ENCODE assay signal across 10 mouse cellular contexts in genomic region chr3:103573106-103573790, GRCm38 (mm10). TPM values are rescaled to one million over a fixed set of nuclear protein-coding genes. Genes with fewer than 3 reads are reported as not detected.
DNase-seq lines count a peak whose midpoint lies in the region; ATAC-seq and TF ChIP-seq lines count a peak whose summit lies in the region.
"Had no signal": no experiment of that assay in that cellular context is flagged by ENCODE, and none has a peak within 500 bp of the region (broad histone marks: within the 10 kb centered on the region; RNA-seq: fewer than 3 reads in every experiment).

No protein-coding gene starts in this region.

- H3K27me3 ChIP-seq in forebrain, postnatal 0 days (ENCODE audit: insufficient read depth, low read length): peaks cover 18% of the 10 kb centered on the region
- peaks cover 13% of the 10 kb centered on the region; the same call in 1 of the 2 replicates for H3K27me3 ChIP-seq in midbrain, embryonic 16.5 days (ENCODE audit: control insufficient read depth, insufficient read depth, low read depth, low read length)

- H3K9ac ChIP-seq in forebrain, postnatal 0 days: peak overlapping the region; percentile 25; the same call in 1 of the 2 replicates
- H3K9ac ChIP-seq in midbrain, embryonic 16.5 days (ENCODE audit: low read depth, low read length): peak overlapping the region; percentile 39

- ATAC-seq in forebrain, postnatal 0 days: 0 out of 2 replicates have a peak, but pooled peaks have one; percentile 14
- 0 out of 2 replicates have a peak, but pooled peaks have one; percentile 5 for ATAC-seq in midbrain, embryonic 16.5 days
- ATAC-seq in activated CD4-positive, CD25-positive, alpha-beta regulatory T cell, adult 4 months: no peak

- no peak for TF ChIP-seq POLR2A in brain, embryonic 14.5 days (IDR thresholded peaks at IDR 0.05; ENCODE audit: borderline replicate concordance, extremely low read depth, insufficient read depth, insufficient read length, poor library complexity, severe bottlenecking)

- no peak overlapping the region for H3K27ac ChIP-seq in forebrain, postnatal 0 days (ENCODE audit: low read depth, low read length)
- H3K27ac ChIP-seq in midbrain, embryonic 16.5 days (ENCODE audit: low read length): peak overlapping the region; percentile 12; the same call in 1 of the 2 replicates

- H3K4me1 ChIP-seq in forebrain, postnatal 0 days (ENCODE audit: insufficient read depth): peaks cover 25% of the 10 kb centered on the region
- H3K4me1 ChIP-seq in midbrain, embryonic 16.5 days (ENCODE audit: control insufficient read depth, insufficient read depth, low read length): peaks cover 34% of the 10 kb centered on the region

- H3K36me3 ChIP-seq in forebrain, postnatal 0 days (ENCODE audit: insufficient read depth): no peaks in the 10 kb centered on the region
- H3K36me3 ChIP-seq in midbrain, embryonic 16.5 days (ENCODE audit: control insufficient read depth, insufficient read depth, low read length): no peaks in the 10 kb centered on the region

- peak overlapping the region; percentile 20 for H3K4me3 ChIP-seq in forebrain, postnatal 0 days (ENCODE audit: low read depth, low read length)
- peak overlapping the region; percentile 15; the same call in 1 of the 2 replicates for H3K4me3 ChIP-seq in midbrain, embryonic 16.5 days (ENCODE audit: low read depth, low read length)
- H3K4me3 ChIP-seq: myocyte had no signal

- 1% methylated on average over 20 of the region's 20 CpGs for WGBS in forebrain, postnatal 0 days
- 2% methylated on average over 20 of the region's 20 CpGs for WGBS in midbrain, embryonic 16.5 days

- DNase-seq in brain, embryonic 14.5 days (ENCODE audit: low read depth): peak; percentile 66
- DNase-seq in cerebellum, postnatal 10 days: peak; percentile 65 to 73
- peak; percentile 50 for DNase-seq in forebrain, postnatal 0 days
- no peak for DNase-seq in thymus, postnatal 4 days
- DNase-seq in testis, postnatal 14 days (ENCODE audit: low spot score): no peak
- DNase-seq in gastrocnemius, postnatal 4 days (ENCODE audit: low spot score in 2 of 2): no peak

- no peaks in the 10 kb centered on the region for H3K9me3 ChIP-seq in forebrain, postnatal 0 days (ENCODE audit: low read length)
- H3K9me3 ChIP-seq in midbrain, embryonic 16.5 days (replicated peaks; ENCODE audit: control insufficient read depth, low read length, poor library complexity, severe bottlenecking): no peaks in the 10 kb centered on the region

- H3K4me2 ChIP-seq in forebrain, postnatal 0 days (ENCODE audit: low read depth): peak overlapping the region; percentile 81
- H3K4me2 ChIP-seq in midbrain, embryonic 16.5 days (ENCODE audit: low read length): peak overlapping the region; percentile 53
- H3K4me2 ChIP-seq: liver, embryonic 11.5 days had no signal

- TF ChIP-seq CTCF in brain, embryonic 14.5 days (IDR thresholded peaks at IDR 0.05; ENCODE audit: borderline replicate concordance, extremely low read depth, insufficient read depth, insufficient read length): no peak
- no peak for TF ChIP-seq CTCF in forebrain, postnatal 0 days (IDR thresholded peaks at IDR 0.05; ENCODE audit: low read depth)

RNA-seq across cellular contexts. Expression of gene Syt6, which starts 1.8 kb away (rescaled TPM):
- polyA plus RNA-seq in brain, embryonic 14.5 days (2012; rRNA removed): 12.3 and 18.5 TPM in 2 replicates
- total RNA-seq in forebrain, postnatal 0 days (2014; rRNA removed): 43.3 and 44.2 TPM in 2 replicates
- 21.0 and 22.2 TPM in 2 replicates for polyA plus RNA-seq in forebrain, postnatal 0 days (2015; fragmentation: Nextera tagmentation; extraction: Ambion mirVana)
- polyA plus RNA-seq in midbrain, embryonic 16.5 days (2015; fragmentation: Nextera tagmentation; extraction: Ambion mirVana): 14.7 and 14.8 TPM in 2 replicates
- not detected for total RNA-seq in gastrocnemius, postnatal 4 days (2021)
- polyA plus RNA-seq in activated CD4-positive, CD25-positive, alpha-beta regulatory T cell, adult 4 months (2017; shearing (Covaris generic)): not detected

Comparison
In these comparisons a context has a peak if more than half of its experiments do, and no peak if none do; other contexts are left out.
1. DNase-seq: peak in brain, embryonic 14.5 days (single experiment), cerebellum, postnatal 10 days (2 of 2) and forebrain, postnatal 0 days (single experiment); none in thymus, postnatal 4 days (single experiment), testis, postnatal 14 days (single experiment) and gastrocnemius, postnatal 4 days (0 of 2).
2. RNA of gene Syt6, which starts 1.8 kb away (polyA plus RNA-seq): 21.0 to 22.2 TPM in forebrain, postnatal 0 days, 12.3 to 18.5 TPM in brain, embryonic 14.5 days and 14.7 to 14.8 TPM in midbrain, embryonic 16.5 days; not detected in activated CD4-positive, CD25-positive, alpha-beta regulatory T cell, adult 4 months; every median in the first group is over 10 times any median in the second.